Mouse (Mus musculus): ENCODE measurements around the gene Gm49450. TPM values are rescaled to one million over a fixed set of nuclear protein-coding genes. Genes with fewer than 3 reads are reported as not detected.
"Not testable (repeated sequence)": the region's sequence is repeated elsewhere in the genome, so short reads cannot be mapped to it uniquely, and the experiment has no call there.

Gm49450 gene
- polyA plus RNA-seq, 1 experiment from 2014 or later, result not detected

DNA sequence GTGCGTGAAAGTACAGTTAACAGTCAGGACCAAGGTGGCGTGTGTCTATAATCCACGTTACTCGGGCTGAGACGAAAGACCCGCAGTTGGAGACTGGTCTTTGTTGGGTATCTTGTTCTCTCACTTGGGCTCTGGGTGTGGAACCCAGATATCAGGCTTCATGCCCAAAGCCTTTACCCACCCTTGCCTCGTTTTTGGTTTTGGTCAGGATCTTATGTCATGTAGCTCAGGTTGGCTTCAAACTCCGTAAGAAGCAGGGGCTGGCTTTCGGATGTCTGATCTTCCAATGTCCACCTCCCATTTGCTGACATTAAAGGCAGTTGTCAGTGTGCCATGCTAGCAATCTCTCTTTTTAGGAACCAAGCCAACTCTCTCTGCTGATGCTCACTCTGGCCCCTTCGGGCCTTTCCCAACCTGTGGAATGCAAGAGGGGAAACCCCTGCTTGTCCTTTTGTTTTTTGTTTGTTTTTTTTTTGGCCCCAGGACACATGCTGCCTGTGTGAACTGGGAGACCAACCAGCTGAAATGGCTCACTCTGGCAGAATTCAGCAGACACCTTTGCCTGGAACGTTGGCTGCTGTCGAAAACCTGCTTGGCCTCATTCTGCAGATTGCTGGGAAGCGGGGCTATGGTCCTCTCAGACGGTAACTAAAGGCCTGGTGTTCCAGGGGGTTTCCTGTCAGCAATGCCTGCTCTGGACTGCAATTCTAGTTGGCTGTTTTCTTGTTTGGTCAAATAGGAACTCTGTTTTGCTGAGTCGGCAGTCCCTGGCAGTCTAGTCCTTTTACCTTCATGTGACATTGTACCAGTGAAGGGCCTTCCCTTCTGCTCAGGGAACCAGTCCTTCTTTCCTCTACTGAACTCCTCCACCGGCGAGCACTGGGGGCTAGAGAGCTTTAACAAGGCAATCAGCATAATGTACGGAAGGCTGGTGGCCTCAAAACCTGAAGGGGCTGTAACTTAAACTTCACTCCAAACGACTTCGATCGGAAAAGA, 23.7 kb upstream of the Gm49450 start:
- Histone ChIP-seq H3K4me1 (replicated peaks; ENCODE audit: control insufficient read depth, insufficient read depth, low read length) (peaks cover 28% of the 10 kb centered on the region), H3K9ac (replicated peaks; ENCODE audit: low read depth, low read length) (peak overlapping the region; percentile 48), H3K36me3 (ENCODE audit: control insufficient read depth, insufficient read depth) (no peaks in the 10 kb centered on the region), H3K4me3 (replicated peaks; ENCODE audit: low read length) (no peak overlapping the region), H3K27me3 (replicated peaks; ENCODE audit: control insufficient read depth, insufficient read depth, low read length) (no peaks in the 10 kb centered on the region), H3K4me2 (ENCODE audit: low read length) (peak overlapping the region; percentile 43), H3K9me3 (ENCODE audit: control insufficient read depth, low read length) (no peaks in the 10 kb centered on the region), H3K27ac (ENCODE audit: low read length) (peak overlapping the region; percentile 56)
- WGBS, result 51% methylated on average over 21 of the region's 21 CpGs
- 0 out of 2 replicates have a peak, but pooled peaks have one; percentile 41 for ATAC-seq

DNA sequence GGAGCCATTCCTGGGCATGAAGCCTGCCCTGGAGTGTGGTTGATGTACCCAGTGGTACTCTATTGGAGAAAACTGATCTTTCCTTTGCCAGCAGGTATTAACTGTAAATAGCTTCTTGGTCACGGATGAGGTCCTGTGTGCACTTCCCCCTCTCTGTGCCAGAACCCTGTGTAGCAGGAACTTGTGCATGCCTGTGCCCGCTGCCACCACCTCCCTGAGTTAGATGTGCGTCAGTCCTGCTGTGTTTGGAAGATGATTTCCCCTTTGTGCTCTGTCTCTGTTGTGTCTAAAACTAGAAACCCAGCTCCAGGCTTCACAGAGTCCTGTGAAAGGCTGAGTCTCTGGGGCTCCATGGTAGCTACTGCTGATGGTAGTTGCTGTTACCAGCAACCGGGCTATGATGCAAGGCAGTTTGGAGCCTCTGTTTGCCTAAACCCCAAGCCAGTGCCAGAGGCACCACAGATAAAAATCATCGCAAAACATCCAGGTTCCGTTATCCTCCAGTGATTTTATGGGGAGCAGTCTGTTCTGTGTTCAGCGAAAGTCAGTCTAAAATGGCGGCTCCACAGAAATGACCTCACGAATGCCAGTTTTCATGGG, 19.8 kb upstream of the Gm49450 start:
- 84% methylated on average over 9 of the region's 9 CpGs for WGBS
- no peak for ATAC-seq
- H3K36me3 ChIP-seq (ENCODE audit: control insufficient read depth, insufficient read depth), result no peaks in the 10 kb centered on the region
- peaks cover 55% of the 10 kb centered on the region for H3K4me1 ChIP-seq (replicated peaks; ENCODE audit: control insufficient read depth, insufficient read depth, low read length)
- no peaks in the 10 kb centered on the region for H3K27me3 ChIP-seq (replicated peaks; ENCODE audit: control insufficient read depth, insufficient read depth, low read length)
- no peak overlapping the region for H3K4me3 ChIP-seq (replicated peaks; ENCODE audit: low read length)
- H3K9me3 ChIP-seq (ENCODE audit: control insufficient read depth, low read length), result no peaks in the 10 kb centered on the region
- peak overlapping the region; percentile 27 for H3K27ac ChIP-seq (ENCODE audit: low read length)
- H3K4me2 ChIP-seq (ENCODE audit: low read length), result no peak overlapping the region
- H3K9ac ChIP-seq (replicated peaks; ENCODE audit: low read depth, low read length), result no peak overlapping the region

DNA sequence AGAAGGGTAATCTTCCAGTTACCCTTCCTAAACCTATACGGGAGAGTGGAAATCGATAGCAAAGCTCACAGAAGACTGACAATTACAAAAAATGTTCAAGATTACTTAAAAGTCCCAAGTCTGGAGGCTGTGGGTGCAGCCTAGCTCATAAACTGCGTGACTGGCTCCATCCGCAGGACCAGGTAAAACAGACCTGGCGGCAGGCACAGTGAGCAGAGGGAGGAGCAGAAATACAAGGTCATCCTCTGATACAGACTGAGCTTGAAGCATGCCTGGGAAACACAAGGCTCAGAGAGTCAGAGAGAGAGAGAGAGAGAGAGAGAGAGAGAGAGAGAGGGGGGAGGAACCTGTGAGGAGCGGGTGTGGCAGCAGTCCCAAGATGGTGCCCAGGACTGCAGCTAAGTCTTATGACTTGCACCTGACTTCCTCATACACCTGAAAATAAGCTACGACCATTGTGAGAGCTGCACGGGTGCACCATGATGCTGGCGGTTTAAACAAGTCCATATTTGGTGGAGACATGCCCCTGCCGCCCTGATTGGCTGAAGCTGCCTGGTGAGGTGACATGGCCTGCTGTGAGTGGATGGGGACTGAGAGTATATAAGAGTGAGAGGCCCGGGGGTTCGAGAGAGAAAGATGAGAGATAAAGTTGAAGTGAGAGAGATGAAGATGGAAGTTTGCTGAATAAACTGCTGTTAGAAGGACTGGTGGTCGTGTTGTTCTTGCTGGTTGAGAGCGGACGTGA, 18.4 kb upstream of the Gm49450 start:
- H3K27ac ChIP-seq (ENCODE audit: low read length), result peak overlapping the region; percentile 99
- ATAC-seq, result peak; percentile 43
- WGBS, result 58% methylated on average over 15 of the region's 15 CpGs
- H3K4me3 ChIP-seq (replicated peaks; ENCODE audit: low read length), result peak overlapping the region; percentile 30
- H3K27me3 ChIP-seq (replicated peaks; ENCODE audit: control insufficient read depth, insufficient read depth, low read length); H3K36me3 ChIP-seq (ENCODE audit: control insufficient read depth, insufficient read depth); H3K9me3 ChIP-seq (ENCODE audit: control insufficient read depth, low read length): not testable (repeated sequence)
- peak overlapping the region; percentile 57 for H3K9ac ChIP-seq (replicated peaks; ENCODE audit: low read depth, low read length)
- H3K4me1 ChIP-seq (replicated peaks; ENCODE audit: control insufficient read depth, insufficient read depth, low read length), result peaks cover 43% of the 10 kb centered on the region
- peak overlapping the region; percentile 61 for H3K4me2 ChIP-seq (ENCODE audit: low read length)

DNA sequence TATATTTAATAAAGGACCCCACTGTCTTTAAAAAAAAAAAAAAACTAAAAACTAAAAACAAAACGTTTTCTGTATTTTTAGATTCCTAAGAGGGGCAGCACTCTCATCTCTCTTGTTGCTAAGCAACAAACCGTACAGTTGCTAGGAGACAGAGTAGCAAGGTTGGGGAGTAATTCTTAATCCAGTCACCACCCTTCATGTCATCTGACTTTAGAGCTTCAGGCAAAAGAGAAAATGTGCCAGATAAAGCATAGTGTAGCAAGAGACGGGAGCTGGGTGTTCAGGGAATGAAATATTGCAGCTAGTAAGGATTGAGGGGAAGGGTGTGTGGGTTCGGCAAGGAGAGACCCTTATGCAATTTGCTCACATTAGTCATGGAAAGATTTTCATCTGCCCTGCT, 17.8 kb upstream of the Gm49450 start:
- peak; percentile 86 for ATAC-seq
- H3K27me3 ChIP-seq (replicated peaks; ENCODE audit: control insufficient read depth, insufficient read depth, low read length), result no peaks in the 10 kb centered on the region
- H3K4me2 ChIP-seq (ENCODE audit: low read length), result peak overlapping the region; percentile 61
- H3K27ac ChIP-seq (ENCODE audit: low read length), result peak overlapping the region; percentile 99
- peak overlapping the region; percentile 30 for H3K4me3 ChIP-seq (replicated peaks; ENCODE audit: low read length)
- peak overlapping the region; percentile 57 for H3K9ac ChIP-seq (replicated peaks; ENCODE audit: low read depth, low read length)
- H3K9me3 ChIP-seq (ENCODE audit: control insufficient read depth, low read length), result no peaks in the 10 kb centered on the region
- no peaks in the 10 kb centered on the region for H3K36me3 ChIP-seq (ENCODE audit: control insufficient read depth, insufficient read depth)
- WGBS, result 5% methylated on average over 4 of the region's 4 CpGs
- H3K4me1 ChIP-seq (replicated peaks; ENCODE audit: control insufficient read depth, insufficient read depth, low read length), result peaks cover 40% of the 10 kb centered on the region

DNA sequence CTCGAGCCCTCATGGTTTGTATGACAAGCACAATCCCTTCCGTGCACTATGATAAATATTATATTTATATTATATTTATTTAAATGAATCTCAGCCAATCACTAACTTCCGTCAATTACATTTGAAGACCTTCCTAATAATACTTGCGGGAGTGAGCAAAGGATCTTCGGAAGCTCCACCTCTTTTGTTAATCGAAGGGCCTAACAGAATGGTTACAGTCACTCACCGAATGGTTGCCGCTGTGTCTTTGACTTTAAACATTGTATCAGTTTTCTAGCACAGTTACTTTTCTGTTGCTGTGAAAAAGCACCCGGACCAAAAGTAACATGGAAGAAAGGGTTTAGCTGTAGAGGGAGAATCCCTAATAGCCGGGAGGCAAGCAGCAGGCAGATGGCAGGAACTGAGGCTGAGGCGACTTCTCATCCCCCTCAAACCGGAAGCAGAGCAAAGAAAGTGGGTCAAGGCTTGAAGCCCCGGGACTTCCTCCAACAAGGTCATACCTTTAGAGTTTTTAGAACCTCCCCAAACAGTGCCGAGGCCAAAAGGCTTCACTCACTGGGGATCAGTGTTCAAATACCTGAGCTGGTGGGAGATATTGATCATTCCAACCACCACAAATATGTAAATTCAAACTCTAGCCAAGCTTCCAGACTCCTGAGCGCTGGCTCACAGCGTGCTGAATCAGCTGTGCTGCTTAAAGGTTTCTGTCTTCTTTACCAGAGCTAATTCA, 16.2 kb upstream of the Gm49450 start:
- 2% methylated on average over 16 of the region's 16 CpGs for WGBS
- no peaks in the 10 kb centered on the region for H3K36me3 ChIP-seq (ENCODE audit: control insufficient read depth, insufficient read depth)
- no peak for ATAC-seq
- peak overlapping the region; percentile 99 for H3K27ac ChIP-seq (ENCODE audit: low read length)
- peak overlapping the region; percentile 42 for H3K4me2 ChIP-seq (ENCODE audit: low read length)
- H3K9ac ChIP-seq (replicated peaks; ENCODE audit: low read depth, low read length), result peak overlapping the region; percentile 54
- no peaks in the 10 kb centered on the region for H3K9me3 ChIP-seq (ENCODE audit: control insufficient read depth, low read length)
- no peaks in the 10 kb centered on the region for H3K27me3 ChIP-seq (replicated peaks; ENCODE audit: control insufficient read depth, insufficient read depth, low read length)
- H3K4me3 ChIP-seq (replicated peaks; ENCODE audit: low read length), result peak overlapping the region; percentile 2; the same call in 1 of the 2 replicates
- H3K4me1 ChIP-seq (replicated peaks; ENCODE audit: control insufficient read depth, insufficient read depth, low read length), result peaks cover 40% of the 10 kb centered on the region

DNA sequence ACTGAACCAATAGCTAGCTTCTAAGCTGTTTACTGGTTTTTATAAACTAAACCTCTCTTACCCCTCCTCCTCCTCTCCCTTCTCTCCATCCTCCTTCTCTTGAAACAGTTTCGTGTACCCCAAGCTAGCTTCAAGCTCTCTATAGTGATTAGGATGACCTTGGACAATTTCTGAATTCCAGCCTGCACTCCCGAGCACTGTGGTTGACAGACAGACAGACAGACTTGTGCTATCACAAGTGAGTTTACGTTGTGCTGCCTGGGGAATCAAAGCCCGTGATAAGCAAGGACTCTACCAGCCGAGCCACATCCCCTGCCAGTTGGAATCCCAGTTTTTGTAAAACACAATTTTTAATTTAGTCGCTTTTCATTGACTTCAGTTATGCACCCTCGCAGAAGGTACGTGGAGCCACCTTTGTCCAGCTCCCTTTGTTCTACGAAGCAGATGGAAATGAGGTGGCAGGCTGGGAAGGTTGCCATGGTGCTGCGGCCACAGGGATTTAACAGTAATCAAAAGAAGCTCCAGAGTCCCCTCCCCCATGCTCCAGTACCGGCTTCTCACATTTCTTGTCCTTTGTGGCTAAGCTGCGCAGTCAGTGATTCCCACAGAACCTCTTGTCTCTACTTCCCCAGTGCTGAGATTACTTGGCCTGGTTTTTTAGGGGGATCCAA, 15.5 kb upstream of the Gm49450 start:
- 0 out of 2 replicates have a peak overlapping the region, but pooled peaks have one; percentile 1 for H3K4me3 ChIP-seq (replicated peaks; ENCODE audit: low read length)
- H3K27me3 ChIP-seq (replicated peaks; ENCODE audit: control insufficient read depth, insufficient read depth, low read length), result no peaks in the 10 kb centered on the region
- no peaks in the 10 kb centered on the region for H3K36me3 ChIP-seq (ENCODE audit: control insufficient read depth, insufficient read depth)
- peak overlapping the region; percentile 54 for H3K9ac ChIP-seq (replicated peaks; ENCODE audit: low read depth, low read length)
- peaks cover 40% of the 10 kb centered on the region for H3K4me1 ChIP-seq (replicated peaks; ENCODE audit: control insufficient read depth, insufficient read depth, low read length)
- 0 out of 2 replicates have a peak, but pooled peaks cover under 1% of the 10 kb centered on the region for H3K9me3 ChIP-seq (ENCODE audit: control insufficient read depth, low read length)
- H3K27ac ChIP-seq (ENCODE audit: low read length), result peak overlapping the region; percentile 99
- WGBS, result 2% methylated on average over 12 of the region's 12 CpGs
- H3K4me2 ChIP-seq (ENCODE audit: low read length), result peak overlapping the region; percentile 42
- ATAC-seq, result peak; percentile 51

DNA sequence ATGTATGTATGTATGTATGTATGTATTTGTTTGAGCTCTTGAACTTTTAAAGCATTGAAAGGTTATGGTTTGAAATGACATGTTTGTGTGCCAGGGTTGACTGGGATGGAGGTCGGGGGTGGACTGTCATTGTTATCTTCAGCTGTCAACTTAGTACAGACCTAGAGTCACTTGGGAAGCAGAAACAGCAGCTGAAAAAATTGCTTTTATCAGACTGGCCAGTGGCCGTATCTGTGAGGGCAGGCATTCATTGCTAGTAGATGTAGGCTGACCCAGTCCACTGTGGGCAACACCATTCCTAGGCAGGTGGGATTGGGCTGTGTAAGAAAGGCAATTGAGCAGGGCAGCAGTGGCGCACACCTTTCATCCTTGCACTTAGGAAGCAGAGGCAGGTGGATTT, 6.2 kb upstream of the Gm49450 start:
- ATAC-seq, result no peak
- no peak overlapping the region for H3K9ac ChIP-seq (replicated peaks; ENCODE audit: low read depth, low read length)
- H3K4me3 ChIP-seq (replicated peaks; ENCODE audit: low read length), result no peak overlapping the region
- 0 out of 2 replicates have a peak, but pooled peaks cover 3% of the 10 kb centered on the region for H3K9me3 ChIP-seq (ENCODE audit: control insufficient read depth, low read length)
- no peaks in the 10 kb centered on the region for H3K27me3 ChIP-seq (replicated peaks; ENCODE audit: control insufficient read depth, insufficient read depth, low read length)
- H3K36me3 ChIP-seq (ENCODE audit: control insufficient read depth, insufficient read depth), result no peaks in the 10 kb centered on the region
- WGBS, result 88% methylated on average over 3 of the region's 3 CpGs
- no peak overlapping the region for H3K4me2 ChIP-seq (ENCODE audit: low read length)
- peaks cover 8% of the 10 kb centered on the region for H3K4me1 ChIP-seq (replicated peaks; ENCODE audit: control insufficient read depth, insufficient read depth, low read length)
- H3K27ac ChIP-seq (ENCODE audit: low read length), result no peak overlapping the region

DNA sequence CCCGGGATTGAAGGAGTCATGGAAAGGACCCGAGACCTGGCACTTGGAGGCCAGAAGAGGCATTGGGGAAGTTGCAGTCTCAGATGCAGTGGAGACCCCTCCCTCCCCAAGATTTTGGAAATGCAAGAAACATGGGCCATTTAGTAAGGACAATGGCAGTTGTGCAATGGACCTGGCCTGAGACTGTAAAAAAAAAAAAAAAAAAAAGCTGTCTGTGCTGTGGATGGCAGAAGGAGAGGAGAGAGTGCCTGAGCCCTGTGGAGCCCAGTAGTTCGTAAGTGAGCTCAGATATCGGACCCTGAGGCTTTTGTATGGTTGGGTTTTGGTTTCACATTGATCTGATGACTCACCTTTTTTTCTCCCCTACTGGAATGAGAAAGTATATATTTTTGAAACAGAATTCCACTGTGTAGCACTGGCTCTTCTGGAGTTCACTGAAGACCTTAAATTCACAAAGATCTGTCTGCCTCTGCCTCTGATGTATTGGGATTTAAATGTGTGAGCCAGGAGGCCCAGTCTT, 5.6 kb upstream of the Gm49450 start:
- no peak overlapping the region for H3K4me3 ChIP-seq (replicated peaks; ENCODE audit: low read length)
- WGBS, result 89% methylated on average over 4 of the region's 4 CpGs
- no peak for ATAC-seq

More for the DNA sequence above, 5.6 kb upstream of the Gm49450 start:
- no peak overlapping the region for H3K27ac ChIP-seq (ENCODE audit: low read length)
- no peak overlapping the region for H3K4me2 ChIP-seq (ENCODE audit: low read length)
- no peaks in the 10 kb centered on the region for H3K27me3 ChIP-seq (replicated peaks; ENCODE audit: control insufficient read depth, insufficient read depth, low read length)
- H3K9ac ChIP-seq (replicated peaks; ENCODE audit: low read depth, low read length), result no peak overlapping the region
- H3K36me3 ChIP-seq (ENCODE audit: control insufficient read depth, insufficient read depth), result no peaks in the 10 kb centered on the region
- H3K9me3 ChIP-seq (ENCODE audit: control insufficient read depth, low read length), result 0 out of 2 replicates have a peak, but pooled peaks cover 3% of the 10 kb centered on the region
- peaks cover 8% of the 10 kb centered on the region for H3K4me1 ChIP-seq (replicated peaks; ENCODE audit: control insufficient read depth, insufficient read depth, low read length)

Measured in forebrain, embryonic 16.5 days (tissue).